Mouse (Mus musculus) ES-Bruce4 (cell line): ENCODE measurements around the gene Car5a.

Experiments used
- CTCF ChIP-seq: IDR thresholded peaks from one replicate; pipeline ENCODE4 v1.8.1; 2011; ENCODE audit warnings: low read depth, low read length
- EP300 ChIP-seq: IDR thresholded peaks from 2 replicates; pipeline ENCODE4 v1.6.1; 2011; ENCODE audit warnings: low read depth, low read length; ENCODE audit not compliant: insufficient read depth

- no peak for TF ChIP-seq CTCF
- no peak for TF ChIP-seq EP300
These were observed 46.9 kb upstream of the Car5a start for GRCm38 (mm10) chr8:121991611-121992010.
